ENCODE assay signal across 8 mouse cellular contexts in the genomic region with DNA sequence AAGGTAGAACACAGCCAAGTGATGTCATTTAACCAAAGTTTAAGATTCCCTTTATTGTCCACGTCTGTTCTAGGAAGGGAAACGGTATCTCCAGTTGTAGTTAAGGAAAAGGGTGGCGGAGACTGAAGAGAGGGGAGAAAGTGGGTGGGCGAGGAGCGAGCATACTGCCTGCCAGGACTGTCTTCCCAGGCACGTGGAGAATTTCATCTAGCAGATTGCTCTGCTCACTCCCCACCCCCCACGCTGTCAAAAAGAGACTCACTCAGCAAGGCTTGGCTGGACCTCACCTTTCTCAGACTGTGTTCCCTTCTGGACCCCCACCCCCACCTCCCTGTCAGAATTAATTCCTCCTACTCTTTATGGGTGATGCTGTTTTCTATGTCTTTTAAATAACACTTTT. TPM values are rescaled to one million over a fixed set of nuclear protein-coding genes. Genes with fewer than 3 reads are reported as not detected.
DNase-seq lines count a peak whose midpoint lies in the region; ATAC-seq and TF ChIP-seq lines count a peak whose summit lies in the region.

No protein-coding gene starts in this region.

- peak overlapping the region; percentile 51; the same call in 1 of the 2 replicates for H3K9ac ChIP-seq in kidney, embryonic 15.5 days
- no peak overlapping the region; the same call in 1 of the 2 replicates for H3K9ac ChIP-seq in intestine, postnatal 0 days (ENCODE audit: low read depth, low read length)
- no peak overlapping the region for H3K9ac ChIP-seq in neural tube, embryonic 13.5 days

- H3K27me3 ChIP-seq in kidney, embryonic 15.5 days: no peaks in the 10 kb centered on the region
- H3K27me3 ChIP-seq in G1E (ENCODE audit: insufficient read depth, low read length): no peaks in the 10 kb centered on the region
- H3K27me3 ChIP-seq in embryonic facial prominence, embryonic 10.5 days (replicated peaks; ENCODE audit: low read depth, poor library complexity, severe bottlenecking): peaks cover 40% of the 10 kb centered on the region
- no peaks in the 10 kb centered on the region; the same call in 1 of the 2 replicates for H3K27me3 ChIP-seq in intestine, postnatal 0 days (replicated peaks; ENCODE audit: control insufficient read depth, insufficient read depth, low read length)
- peaks cover 61% of the 10 kb centered on the region for H3K27me3 ChIP-seq in neural tube, embryonic 13.5 days

- H3K36me3 ChIP-seq in kidney, embryonic 15.5 days: peaks cover 7% of the 10 kb centered on the region
- peaks cover 10% of the 10 kb centered on the region for H3K36me3 ChIP-seq in G1E (replicated peaks)
- peaks cover 9% of the 10 kb centered on the region for H3K36me3 ChIP-seq in embryonic facial prominence, embryonic 10.5 days (replicated peaks)
- H3K36me3 ChIP-seq in intestine, postnatal 0 days (ENCODE audit: control insufficient read depth, insufficient read depth): no peaks in the 10 kb centered on the region; the same call in 1 of the 2 replicates
- H3K36me3 ChIP-seq in neural tube, embryonic 13.5 days: no peaks in the 10 kb centered on the region

- DNase-seq in kidney, adult 11 months: no peak
- DNase-seq in G1E (ENCODE audit: low spot score): no peak
- DNase-seq in embryonic facial prominence, embryonic 10.5 days (ENCODE audit: low spot score): peak; percentile 36
- no peak for DNase-seq in adrenal gland, adult 18-20 months (ENCODE audit: low spot score in 2 of 2)
- DNase-seq in adrenal gland, postnatal 14 days: no peak

- peaks cover 50% of the 10 kb centered on the region for H3K4me1 ChIP-seq in kidney, embryonic 15.5 days
- peaks cover 69% of the 10 kb centered on the region for H3K4me1 ChIP-seq in G1E (ENCODE audit: insufficient read depth, low read depth, low read length)
- H3K4me1 ChIP-seq in embryonic facial prominence, embryonic 10.5 days: peaks cover 56% of the 10 kb centered on the region
- H3K4me1 ChIP-seq in intestine, postnatal 0 days (replicated peaks; ENCODE audit: control insufficient read depth, insufficient read depth, low read length): no peaks in the 10 kb centered on the region; the same call in 1 of the 2 replicates
- H3K4me1 ChIP-seq in neural tube, embryonic 13.5 days (replicated peaks): peaks cover 53% of the 10 kb centered on the region

- H3K4me3 ChIP-seq in kidney, embryonic 15.5 days (replicated peaks): peak overlapping the region; percentile 84
- H3K4me3 ChIP-seq in G1E (ENCODE audit: low read depth, low read length): peak overlapping the region; percentile 93; the same call in 1 of the 2 replicates
- peak overlapping the region; percentile 70 for H3K4me3 ChIP-seq in embryonic facial prominence, embryonic 10.5 days
- peak overlapping the region; percentile 56; the same call in 1 of the 2 replicates for H3K4me3 ChIP-seq in intestine, postnatal 0 days (ENCODE audit: low read depth, low read length)
- no peak overlapping the region for H3K4me3 ChIP-seq in neural tube, embryonic 13.5 days

- H3K4me2 ChIP-seq in kidney, embryonic 15.5 days: peak overlapping the region; percentile 80
- peak overlapping the region; percentile 93 for H3K4me2 ChIP-seq in intestine, postnatal 0 days (replicated peaks; ENCODE audit: low read depth)
- peak overlapping the region; percentile 83 for H3K4me2 ChIP-seq in neural tube, embryonic 13.5 days

- no peaks in the 10 kb centered on the region for H3K9me3 ChIP-seq in kidney, embryonic 15.5 days (replicated peaks)
- 0 out of 2 replicates have a peak, but pooled peaks cover 3% of the 10 kb centered on the region for H3K9me3 ChIP-seq in G1E (replicated peaks)
- H3K9me3 ChIP-seq in embryonic facial prominence, embryonic 10.5 days: no peaks in the 10 kb centered on the region
- no peaks in the 10 kb centered on the region for H3K9me3 ChIP-seq in intestine, postnatal 0 days (ENCODE audit: control insufficient read depth)
- no peaks in the 10 kb centered on the region for H3K9me3 ChIP-seq in neural tube, embryonic 13.5 days

- peak overlapping the region; percentile 99 for H3K27ac ChIP-seq in kidney, embryonic 15.5 days
- peak overlapping the region; percentile 97 for H3K27ac ChIP-seq in embryonic facial prominence, embryonic 10.5 days (replicated peaks)
- H3K27ac ChIP-seq in intestine, postnatal 0 days (ENCODE audit: low read depth, low read length): peak overlapping the region; percentile 81; the same call in 1 of the 2 replicates
- H3K27ac ChIP-seq in neural tube, embryonic 13.5 days (replicated peaks): no peak overlapping the region; the same call in 1 of the 2 replicates

- 18% methylated on average over 7 of the region's 7 CpGs for WGBS in kidney, embryonic 15.5 days
- 22% methylated on average over 7 of the region's 7 CpGs for WGBS in embryonic facial prominence, embryonic 10.5 days
- WGBS in intestine, postnatal 0 days: 38% methylated on average over 7 of the region's 7 CpGs
- 32% methylated on average over 7 of the region's 7 CpGs for WGBS in neural tube, embryonic 13.5 days

- no peak for TF ChIP-seq CTCF in G1E (IDR thresholded peaks at IDR 0.05; ENCODE audit: low read depth, low read length)
- TF ChIP-seq CTCF in intestine, postnatal 0 days (IDR thresholded peaks at IDR 0.05; ENCODE audit: low read depth): no peak

- no peak for ATAC-seq in kidney, embryonic 15.5 days (replicated peaks; ENCODE audit: low FRiP score)
- no peak for ATAC-seq in G1E (ENCODE audit: extremely low read depth, insufficient number of reproducible peaks, low FRiP score, poor library complexity, severe bottlenecking)
- no peak for ATAC-seq in intestine, postnatal 0 days
- ATAC-seq in neural tube, embryonic 13.5 days (ENCODE audit: low read depth): no peak

RNA-seq across cellular contexts. Expression of gene Nab2, which starts 0.8 kb away (rescaled TPM):
- 27.1 and 30.8 TPM in 2 replicates for polyA plus RNA-seq in kidney, embryonic 15.5 days (2015; fragmentation: Nextera tagmentation; extraction: Ambion mirVana)
- 28.6 and 31.6 TPM in 2 replicates for total RNA-seq in G1E (2014; fragmentation: Nextera tagmentation)
- total RNA-seq in G1E (2017): 41.0 and 41.8 TPM in 2 replicates
- 92.3 and 106 TPM in 2 replicates for polyA plus RNA-seq in G1E (2012)
- 11.6 and 12.1 TPM in 2 replicates for polyA plus RNA-seq in embryonic facial prominence, embryonic 10.5 days (2016; fragmentation: Nextera tagmentation; extraction: Ambion mirVana)
- 3.9 and 4.2 TPM in 2 replicates for polyA plus RNA-seq in intestine, postnatal 0 days (2015; fragmentation: Nextera tagmentation; extraction: Ambion mirVana)
- polyA plus RNA-seq in neural tube, embryonic 13.5 days (2015; fragmentation: Nextera tagmentation; extraction: Ambion mirVana): 4.0 and 4.5 TPM in 2 replicates
- total RNA-seq in adrenal gland, adult 18-20 months (2021): 10 to 100 TPM; 23.4 to 38.0 TPM
- 23.7 and 24.6 TPM in 2 replicates for total RNA-seq in adrenal gland, postnatal 14 days (2021)

RNA-seq across cellular contexts. Expression of gene Nemp1, which starts 2.5 kb away (rescaled TPM):
- polyA plus RNA-seq in kidney, embryonic 15.5 days (2015; fragmentation: Nextera tagmentation; extraction: Ambion mirVana): 10.9 TPM in 2 replicates
- 41.9 and 57.6 TPM in 2 replicates for total RNA-seq in G1E (2014; fragmentation: Nextera tagmentation)
- total RNA-seq in G1E (2017): 36.2 and 40.4 TPM in 2 replicates
- polyA plus RNA-seq in G1E (2012): 5.5 and 5.6 TPM in 2 replicates
- 10.0 and 10.7 TPM in 2 replicates for polyA plus RNA-seq in embryonic facial prominence, embryonic 10.5 days (2016; fragmentation: Nextera tagmentation; extraction: Ambion mirVana)
- 2.9 and 3.2 TPM in 2 replicates for polyA plus RNA-seq in intestine, postnatal 0 days (2015; fragmentation: Nextera tagmentation; extraction: Ambion mirVana)
- 3.3 and 3.6 TPM in 2 replicates for polyA plus RNA-seq in neural tube, embryonic 13.5 days (2015; fragmentation: Nextera tagmentation; extraction: Ambion mirVana)
- total RNA-seq in adrenal gland, adult 18-20 months (2021): 1 to 10 TPM; 5.0 to 5.4 TPM
- total RNA-seq in adrenal gland, postnatal 14 days (2021): 9.2 and 9.4 TPM in 2 replicates

RNA-seq across cellular contexts. Expression of gene Stat6, which starts 26.4 kb away (rescaled TPM):
- 26.5 and 27.2 TPM in 2 replicates for polyA plus RNA-seq in kidney, embryonic 15.5 days (2015; fragmentation: Nextera tagmentation; extraction: Ambion mirVana)
- 44.0 and 55.0 TPM in 2 replicates for total RNA-seq in G1E (2014; fragmentation: Nextera tagmentation)
- 84.0 and 90.5 TPM in 2 replicates for total RNA-seq in G1E (2017)
- 65.5 and 69.5 TPM in 2 replicates for polyA plus RNA-seq in G1E (2012)
- 10.4 and 11.5 TPM in 2 replicates for polyA plus RNA-seq in embryonic facial prominence, embryonic 10.5 days (2016; fragmentation: Nextera tagmentation; extraction: Ambion mirVana)
- 27.1 and 29.2 TPM in 2 replicates for polyA plus RNA-seq in intestine, postnatal 0 days (2015; fragmentation: Nextera tagmentation; extraction: Ambion mirVana)
- polyA plus RNA-seq in neural tube, embryonic 13.5 days (2015; fragmentation: Nextera tagmentation; extraction: Ambion mirVana): 5.9 and 6.0 TPM in 2 replicates
- total RNA-seq in adrenal gland, adult 18-20 months (2021): 100 to 1,000 TPM in 1 of 2 experiments, 10 to 100 TPM in 1; 87.7 to 105 TPM
- total RNA-seq in adrenal gland, postnatal 14 days (2021): 75.0 and 89.4 TPM in 2 replicates

RNA-seq across cellular contexts. Expression of gene Myo1a, which starts 35.8 kb away (rescaled TPM):
- polyA plus RNA-seq in kidney, embryonic 15.5 days (2015; fragmentation: Nextera tagmentation; extraction: Ambion mirVana): 0.65 and 0.81 TPM in 2 replicates
- total RNA-seq in G1E (2014; fragmentation: Nextera tagmentation) (0.23 and 3.1 TPM in 2 replicates), G1E (2017) (0.16 and 0.23 TPM in 2 replicates)
- 0.09 TPM in 1 of 2 replicates, not detected in the other for polyA plus RNA-seq in G1E (2012)
- polyA plus RNA-seq in embryonic facial prominence, embryonic 10.5 days (2016; fragmentation: Nextera tagmentation; extraction: Ambion mirVana): 0.54 and 0.71 TPM in 2 replicates
- 73.8 and 80.3 TPM in 2 replicates for polyA plus RNA-seq in intestine, postnatal 0 days (2015; fragmentation: Nextera tagmentation; extraction: Ambion mirVana)
- polyA plus RNA-seq in neural tube, embryonic 13.5 days (2015; fragmentation: Nextera tagmentation; extraction: Ambion mirVana): 0.88 and 0.96 TPM in 2 replicates
- total RNA-seq in adrenal gland, adult 18-20 months (2021): 10 to 100 TPM in 1 of 2 experiments, under 1 TPM in 1; 0.83 to 35.2 TPM
- total RNA-seq in adrenal gland, postnatal 14 days (2021): 1.5 and 1.9 TPM in 2 replicates

RNA-seq across cellular contexts. Expression of gene Lrp1, which starts 48.2 kb away (rescaled TPM):
- polyA plus RNA-seq in kidney, embryonic 15.5 days (2015; fragmentation: Nextera tagmentation; extraction: Ambion mirVana): 52.4 and 65.0 TPM in 2 replicates
- total RNA-seq in G1E (2014; fragmentation: Nextera tagmentation) (0.30 TPM in 1 of 2 replicates, not detected in the other), G1E (2017) (0.06 and 0.27 TPM in 2 replicates)
- polyA plus RNA-seq in G1E (2012): 0.67 and 0.86 TPM in 2 replicates
- polyA plus RNA-seq in embryonic facial prominence, embryonic 10.5 days (2016; fragmentation: Nextera tagmentation; extraction: Ambion mirVana): 66.6 and 70.6 TPM in 2 replicates
- 28.9 and 33.4 TPM in 2 replicates for polyA plus RNA-seq in intestine, postnatal 0 days (2015; fragmentation: Nextera tagmentation; extraction: Ambion mirVana)
- polyA plus RNA-seq in neural tube, embryonic 13.5 days (2015; fragmentation: Nextera tagmentation; extraction: Ambion mirVana): 80.9 and 110 TPM in 2 replicates
- total RNA-seq in adrenal gland, adult 18-20 months (2021): 100 to 1,000 TPM; 145 to 148 TPM
- total RNA-seq in adrenal gland, postnatal 14 days (2021): 138 and 201 TPM in 2 replicates
